Mouse (Mus musculus) 416B (cell line): ENCODE results near the gene Tecrl.

Experiments used
- DNase-seq: peaks from one replicate; pipeline ENCODE4 v3.0.0; 2011; ENCODE audit warnings: low read depth

Tecrl gene

DNA sequence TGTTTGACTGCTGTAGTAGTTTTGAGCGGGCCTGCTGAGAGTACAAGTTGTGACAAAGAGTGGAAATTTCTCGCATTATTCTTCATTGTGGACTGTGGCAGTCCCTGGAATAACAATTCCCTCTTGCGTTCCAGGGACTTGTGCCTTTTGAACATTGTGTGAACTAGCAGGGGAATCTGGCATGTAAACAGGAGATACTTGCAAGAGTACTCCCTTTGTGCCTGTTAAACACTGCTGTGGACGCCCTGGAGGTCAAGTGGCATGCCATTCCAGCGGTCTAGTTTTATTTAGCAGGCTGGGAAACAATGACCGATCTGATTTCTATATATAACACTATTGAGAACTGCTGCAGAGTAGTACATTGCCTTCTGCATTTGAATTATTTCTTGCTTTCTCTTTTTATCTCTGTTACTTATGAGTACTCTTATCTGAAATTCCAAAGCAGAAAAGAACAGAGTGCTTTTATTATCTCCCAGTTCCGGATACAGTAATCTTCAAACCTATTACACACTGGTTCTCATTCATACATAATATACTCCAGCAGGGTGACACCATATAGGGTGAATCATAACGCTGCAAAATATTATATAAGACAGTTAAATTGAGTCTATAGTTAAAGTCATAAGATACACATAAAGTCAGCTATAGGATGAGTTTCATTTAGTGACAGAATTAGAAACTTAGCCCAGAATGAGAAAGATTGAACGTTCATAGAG, at the start of gene Tecrl:
Gene Tecrl, minus strand, starts transcription at position 350 of the 716 bp plus-strand sequence.
- DNase-seq: no peak

DNA sequence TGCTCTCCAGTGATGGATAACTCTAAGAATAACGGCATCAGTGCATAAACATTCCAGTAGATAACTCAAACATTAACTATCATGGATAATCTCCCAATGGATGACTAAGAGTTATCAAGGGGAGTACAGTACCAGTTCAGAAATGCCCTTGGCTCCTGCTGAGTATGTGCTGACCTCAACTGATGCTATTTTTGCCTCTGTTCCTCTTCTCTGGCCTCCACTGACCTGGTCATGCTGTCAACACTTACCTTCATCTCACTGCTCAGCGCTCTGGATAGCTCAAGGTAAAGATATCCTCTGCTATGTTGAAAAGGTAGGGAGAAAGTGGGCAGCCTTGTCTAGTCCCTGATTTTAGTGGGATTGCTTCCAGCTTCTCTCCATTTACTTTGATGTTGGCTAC, 30.0 kb upstream of the Tecrl start:
- DNase-seq: no peak

DNA sequence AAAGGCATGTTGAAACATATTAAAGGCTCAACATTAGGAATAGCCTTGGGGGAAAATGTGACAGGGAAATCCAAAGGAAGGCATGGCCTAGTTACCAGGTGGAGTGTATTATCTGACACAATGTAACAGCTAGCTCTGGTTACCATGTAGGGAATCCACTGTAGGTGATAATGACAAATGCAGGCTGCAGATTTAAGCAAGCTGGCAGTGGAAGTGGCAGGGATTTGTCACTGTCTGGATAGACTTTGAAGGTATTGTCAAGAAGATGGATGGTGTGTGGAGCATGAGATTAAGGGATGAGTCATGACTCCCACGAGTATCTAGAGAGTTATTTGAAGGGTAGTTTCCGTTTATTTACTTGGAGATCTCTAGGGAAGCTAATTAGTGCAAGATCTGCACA, 3.4 kb downstream of the Tecrl start:
- DNase-seq: peak; percentile 11

DNA sequence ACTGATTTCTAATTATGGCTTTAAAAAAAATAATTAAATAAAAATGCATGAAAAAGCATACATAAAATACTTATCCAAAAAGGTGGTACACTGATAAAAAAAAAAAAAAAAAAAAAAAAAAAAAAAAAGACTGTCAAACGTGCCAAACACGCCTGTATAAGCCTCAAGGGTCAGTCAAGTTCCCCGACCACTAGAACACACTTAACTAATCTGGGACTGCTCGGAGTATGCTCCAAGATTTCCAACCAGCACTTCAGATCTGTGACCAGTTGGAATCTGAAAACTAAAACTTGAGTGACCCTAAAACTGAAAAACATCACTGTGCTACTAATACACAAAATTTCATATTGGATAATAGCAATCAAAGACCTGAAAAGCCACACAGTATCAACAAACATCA, 15.9 kb downstream of the Tecrl start:
- DNase-seq: no peak

DNA sequence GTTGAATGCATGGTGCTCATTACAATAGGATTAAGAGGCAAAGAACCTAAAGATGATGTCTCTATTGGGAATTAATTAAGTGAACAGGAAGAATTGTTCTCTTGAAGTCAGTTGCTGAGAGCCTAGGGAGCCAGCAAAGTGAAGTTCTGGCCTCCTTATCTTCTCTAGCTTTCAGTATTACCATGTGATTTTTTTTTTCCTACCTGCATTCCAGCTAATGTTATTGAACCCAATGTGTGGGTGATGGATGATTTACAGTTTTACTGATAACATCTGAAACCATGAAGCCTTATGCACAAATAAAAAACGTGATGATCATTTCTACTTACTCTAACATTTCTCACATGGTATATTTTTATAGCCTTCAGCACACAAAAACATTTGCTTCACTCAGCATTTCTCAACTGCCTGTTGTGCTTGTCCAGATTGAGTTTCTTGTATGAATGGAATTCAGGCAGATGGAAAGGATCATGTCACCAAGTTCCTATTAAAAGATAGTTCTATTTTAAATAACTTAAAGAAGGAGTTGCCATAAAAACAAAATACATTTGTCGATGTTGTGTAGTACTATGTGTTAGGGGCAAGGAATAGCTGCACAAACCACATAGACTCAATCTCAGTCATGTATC, 87.7 kb downstream of the Tecrl start:
- no peak for DNase-seq

DNA sequence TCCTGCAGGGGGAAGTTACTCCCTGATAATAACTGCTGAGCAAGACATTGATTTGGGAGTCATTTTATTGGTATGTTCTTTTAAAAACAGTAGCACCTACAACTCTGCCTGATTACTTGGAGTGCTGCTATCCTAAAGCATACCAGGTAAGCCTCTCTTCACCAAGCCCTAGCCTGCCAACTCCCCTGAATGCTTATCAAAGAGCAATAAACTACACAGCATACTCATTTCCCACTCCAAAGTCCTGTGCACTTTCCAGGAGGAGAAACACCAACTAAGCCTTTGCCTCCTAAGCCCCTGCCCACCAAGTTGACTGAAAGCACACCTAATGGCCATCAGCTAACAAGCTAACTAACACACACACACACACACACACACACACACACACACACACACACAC, 94.9 kb downstream of the Tecrl start:
- no peak for DNase-seq

DNA sequence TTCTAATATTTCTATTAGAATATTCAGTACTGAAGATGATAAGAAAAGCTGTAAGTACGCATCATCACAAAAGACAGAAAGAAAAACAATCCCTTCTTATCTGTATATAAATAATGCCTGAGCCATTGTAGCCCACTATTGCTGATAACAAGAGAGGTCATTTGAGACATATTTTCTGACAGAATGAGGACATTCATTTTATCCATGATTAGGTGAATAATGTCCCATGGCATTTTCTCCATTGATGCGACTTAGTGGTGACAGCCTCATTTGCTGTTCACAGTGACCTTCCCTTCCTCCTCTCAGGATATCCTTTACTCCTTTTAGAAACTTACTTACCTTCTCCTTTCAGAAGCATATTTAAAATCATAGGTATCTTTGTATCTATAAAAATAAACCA, 100.9 kb downstream of the Tecrl start:
- DNase-seq: no peak

DNA sequence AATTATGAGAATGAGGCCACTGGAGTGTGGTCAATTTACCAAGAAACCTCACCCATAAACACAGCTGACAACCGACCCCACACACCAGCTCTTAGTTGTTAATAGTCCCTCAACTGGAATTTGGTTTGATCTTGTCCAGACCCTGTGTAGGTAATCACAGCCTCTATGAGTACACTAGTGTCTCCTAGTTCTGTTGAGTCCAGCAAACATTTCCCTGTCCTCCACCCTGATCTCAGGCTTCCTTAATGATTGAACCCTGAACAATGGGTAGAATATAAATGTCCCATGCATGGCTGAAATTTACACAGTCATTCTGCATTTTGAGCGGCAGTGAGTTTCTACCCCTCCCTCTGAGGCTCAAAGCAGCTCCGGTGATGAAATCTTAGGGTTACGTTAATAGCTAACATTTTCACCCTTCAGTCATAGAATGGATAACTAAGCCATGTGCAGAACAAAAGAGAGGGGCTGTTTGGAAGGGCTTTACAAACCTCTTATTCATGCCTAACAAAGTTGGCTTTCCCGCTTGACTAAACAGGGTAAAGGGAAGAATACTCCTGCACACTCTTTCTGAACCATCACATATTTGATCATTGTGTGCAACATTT, 116.0 kb downstream of the Tecrl start:
- DNase-seq: no peak
